Mouse (Mus musculus): ENCODE measurements around the gene Pmm1. TPM values are rescaled to one million over a fixed set of nuclear protein-coding genes. Genes with fewer than 3 reads are reported as not detected.

The Pmm1 gene
- total RNA-seq, 1 experiment from 2014 or later = 11.1 TPM

GRCm38 (mm10) chr15:81904939-81905338 lies 55.8 kb downstream of the Pmm1 start:
- peak; percentile 33; the same call in 1 of the 2 replicates for ATAC-seq (replicated peaks; ENCODE audit: insufficient number of reproducible peaks, low FRiP score, low TSS enrichment, poor library complexity, severe bottlenecking)

Other genes with a start within 250 kb of the Pmm1 start
- gene Zc3h7b, start 215.9 kb downstream of the Pmm1 start, total RNA-seq (2017) = 6.6 to 14.2 TPM (median 7.1 TPM) in 3 replicates
- gene Rangap1, start 215.4 kb downstream of the Pmm1 start, total RNA-seq (2017) = 37.6 to 62.3 TPM (median 38.3 TPM) in 3 replicates
- 44.4 to 60.3 TPM (median 52.9 TPM) in 3 replicates for gene Tef, start 158.5 kb downstream of the Pmm1 start, total RNA-seq (2017)
- 27.1 to 48.1 TPM (median 29.4 TPM) in 3 replicates for gene Tob2, start 102.1 kb downstream of the Pmm1 start, total RNA-seq (2017)
- gene Phf5a, start 89.0 kb downstream of the Pmm1 start, total RNA-seq (2017) = 54.7 to 91.7 TPM (median 58.7 TPM) in 3 replicates
- 103 to 166 TPM (median 150 TPM) in 3 replicates for gene Aco2, start 88.6 kb downstream of the Pmm1 start, total RNA-seq (2017)
- 7.9 to 13.7 TPM (median 8.1 TPM) in 3 replicates for gene Polr3h, start 34.7 kb downstream of the Pmm1 start, total RNA-seq (2017)
- 0.19 TPM in 1 of 3 replicates, not detected in the others for gene Csdc2, start 24.2 kb downstream of the Pmm1 start, total RNA-seq (2017)
- gene 1700029P11Rik, start 19.6 kb upstream of the Pmm1 start, total RNA-seq (2017) = not detected in 3 replicates
- 37.3 to 62.6 TPM (median 61.9 TPM) in 3 replicates for gene Xrcc6, start 26.9 kb upstream of the Pmm1 start, total RNA-seq (2017)
- gene Desi1, start 72.9 kb upstream of the Pmm1 start, total RNA-seq (2017) = 3.2 to 7.3 TPM (median 4.8 TPM) in 3 replicates
- 111 to 112 TPM (median 112 TPM) in 3 replicates for gene Snu13, start 86.7 kb upstream of the Pmm1 start, total RNA-seq (2017)
- not detected in 3 replicates for gene 4930407I10Rik, start 98.2 kb upstream of the Pmm1 start, total RNA-seq (2017)
- gene Mei1, start 109.1 kb upstream of the Pmm1 start, total RNA-seq (2017) = not detected in 3 replicates
- 28.6 to 54.3 TPM (median 43.2 TPM) in 3 replicates for gene Ccdc134, start 167.0 kb upstream of the Pmm1 start, total RNA-seq (2017)
- 43.2 to 64.7 TPM (median 49.7 TPM) in 3 replicates for gene Srebf2, start 186.3 kb upstream of the Pmm1 start, total RNA-seq (2017)

Measured in monocyte, adult 5-6 weeks (primary cell).